Mouse (Mus musculus): ENCODE measurements around the gene Efcc1.
A peak's percentile ranks its signal among the peaks of the same experiment; 100 is the strongest.

Gene Efcc1

DNA sequence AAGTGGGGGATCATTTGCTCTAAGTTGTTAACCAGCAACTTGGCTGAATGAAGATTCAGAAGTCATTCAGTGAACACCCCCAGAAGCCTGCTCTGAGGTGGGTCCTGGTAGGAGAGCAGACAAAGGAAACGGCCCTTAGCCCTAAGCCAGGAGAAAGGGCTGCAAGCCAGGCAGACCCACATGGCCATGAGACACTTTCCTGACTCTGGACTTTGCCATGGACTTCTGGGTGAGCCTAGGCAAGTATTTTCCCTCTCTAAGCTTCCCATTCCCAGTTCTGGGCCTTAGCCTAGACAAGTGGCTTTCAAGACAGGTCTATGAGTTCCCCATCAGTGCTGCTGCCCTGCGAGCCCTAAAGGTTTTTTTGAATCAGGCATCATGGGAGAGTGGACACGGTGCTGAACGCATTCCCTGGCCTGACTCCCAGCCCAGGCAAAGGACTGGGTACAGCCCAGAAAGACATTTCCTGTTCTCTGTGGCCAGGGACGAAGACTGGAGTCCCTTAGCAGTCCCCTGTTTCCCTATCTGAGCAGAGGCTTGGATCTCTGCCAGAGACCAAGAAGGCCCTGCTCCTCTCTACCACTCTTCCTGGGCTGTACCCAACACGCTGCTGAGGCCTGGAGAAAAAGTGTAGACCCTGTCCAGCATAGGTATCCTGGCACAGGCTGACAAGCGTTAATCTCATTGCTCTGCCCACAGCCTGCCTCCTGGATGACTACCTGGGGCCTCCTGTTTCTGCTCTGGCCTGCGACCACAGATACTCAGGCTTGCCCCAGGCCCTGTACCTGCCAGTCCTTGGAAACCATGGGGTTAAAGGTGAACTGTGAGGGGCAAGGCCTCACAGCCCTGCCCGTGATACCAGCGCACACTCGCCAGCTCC, 47.9 kb downstream of the Efcc1 start:
- DNase-seq (ENCODE audit: inconsistent age in 2 of 2, low spot score in 1 of 2): no peak

DNA sequence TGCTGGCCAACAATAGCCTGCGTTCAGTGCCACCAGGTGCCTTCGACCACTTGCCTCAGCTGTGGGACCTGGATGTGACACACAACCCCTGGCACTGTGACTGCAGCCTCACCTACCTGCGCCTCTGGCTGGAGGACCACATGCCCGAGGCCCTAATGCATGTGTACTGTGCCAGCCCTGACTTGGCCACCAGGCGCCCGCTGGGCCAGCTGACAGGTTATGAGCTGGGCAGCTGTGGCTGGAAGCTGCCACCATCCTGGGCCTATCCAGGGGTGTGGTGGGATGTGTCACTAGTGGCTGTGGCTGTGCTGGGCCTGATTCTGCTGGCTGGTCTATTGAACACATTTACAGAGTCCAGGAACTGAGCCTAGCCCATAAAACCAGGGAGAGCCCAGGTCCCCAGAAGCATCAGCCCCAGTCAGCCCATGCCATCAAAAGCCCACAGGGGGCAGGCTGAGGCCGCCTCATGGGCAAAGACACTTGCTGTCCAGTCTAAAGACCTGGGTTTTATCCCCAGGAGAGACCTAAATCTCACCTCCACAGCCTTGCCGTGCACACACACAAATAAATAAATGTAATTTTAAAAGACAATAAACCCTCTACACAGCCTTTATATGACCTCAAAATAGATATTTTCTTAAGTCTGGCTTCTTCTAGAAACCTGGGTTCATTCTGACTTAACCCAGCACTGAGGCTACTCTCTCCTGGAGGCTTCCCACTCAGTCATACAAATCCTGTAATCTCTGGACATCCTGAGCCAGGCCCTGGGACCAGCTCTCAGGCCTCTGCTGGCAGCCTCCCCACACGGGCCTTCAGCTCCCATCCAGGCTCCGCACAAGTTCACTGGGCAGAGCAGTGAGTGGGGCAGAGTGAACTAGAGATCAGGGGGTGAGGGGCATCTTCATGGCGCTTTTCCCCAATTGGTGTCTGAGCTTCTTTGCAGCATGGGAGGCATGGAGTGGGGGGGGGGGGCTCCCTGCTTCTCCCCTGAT, 48.8 kb downstream of the Efcc1 start:
- DNase-seq (ENCODE audit: inconsistent age in 2 of 2, low spot score in 1 of 2): peak in 1 of 2 experiments; percentile 42

DNA sequence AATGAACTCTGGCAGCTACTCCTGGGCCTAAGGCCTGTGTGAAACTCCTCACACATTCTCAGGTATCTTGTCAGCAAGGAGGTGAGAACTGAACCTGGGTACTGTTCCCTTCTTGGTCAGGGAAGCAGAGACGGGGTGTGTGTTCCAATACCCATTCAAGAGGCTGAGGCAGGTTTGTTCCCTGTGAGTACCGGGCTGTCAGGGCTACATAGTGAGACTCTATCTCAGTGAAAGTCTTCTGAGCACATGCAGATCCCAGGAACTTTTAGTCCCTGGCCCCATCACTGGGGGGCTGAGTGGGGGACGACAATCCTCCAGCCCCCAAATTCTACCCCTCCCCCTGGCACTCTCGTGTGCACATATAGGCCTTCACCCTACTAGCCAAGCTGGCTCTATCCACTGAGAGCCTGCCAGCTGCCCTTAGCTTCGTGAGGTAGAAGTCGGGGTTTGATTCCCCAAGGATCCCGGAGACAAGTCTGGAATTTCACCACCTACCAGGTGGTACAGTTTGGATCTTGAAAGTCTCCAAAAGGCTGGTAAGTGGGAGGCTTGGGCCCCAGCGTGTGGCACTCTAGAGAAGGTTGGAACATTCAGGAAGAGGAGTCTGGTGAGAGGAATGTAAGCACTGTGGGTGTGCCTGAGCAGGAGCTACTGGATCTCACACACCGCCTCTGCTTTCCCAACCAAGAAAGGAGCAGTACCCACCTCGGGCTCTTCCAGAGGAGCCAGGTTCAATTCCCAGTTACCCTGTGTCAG, 50.1 kb downstream of the Efcc1 start:
- DNase-seq (ENCODE audit: inconsistent age in 2 of 2, low spot score in 1 of 2): no peak

DNA sequence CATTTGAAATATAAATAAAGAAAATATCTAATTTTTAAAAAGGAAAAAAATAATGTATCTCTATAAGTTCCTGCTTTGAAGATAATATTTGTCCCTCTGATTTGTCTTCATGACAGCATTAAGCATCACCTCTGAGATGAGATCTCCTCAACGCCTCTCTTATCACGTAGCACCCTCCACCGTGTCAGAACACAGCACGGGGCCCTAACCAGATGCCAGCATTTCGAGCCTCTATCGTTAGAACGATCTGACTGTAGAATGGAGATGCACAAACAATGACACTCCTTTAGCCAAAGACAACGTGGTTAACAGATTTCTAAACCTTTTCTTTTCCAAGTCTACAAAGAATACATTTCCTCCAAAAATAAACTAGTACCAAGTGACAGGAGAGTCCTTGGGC, 53.4 kb downstream of the Efcc1 start:
- no peak for DNase-seq (ENCODE audit: inconsistent age in 2 of 2, low spot score in 1 of 2)

DNA sequence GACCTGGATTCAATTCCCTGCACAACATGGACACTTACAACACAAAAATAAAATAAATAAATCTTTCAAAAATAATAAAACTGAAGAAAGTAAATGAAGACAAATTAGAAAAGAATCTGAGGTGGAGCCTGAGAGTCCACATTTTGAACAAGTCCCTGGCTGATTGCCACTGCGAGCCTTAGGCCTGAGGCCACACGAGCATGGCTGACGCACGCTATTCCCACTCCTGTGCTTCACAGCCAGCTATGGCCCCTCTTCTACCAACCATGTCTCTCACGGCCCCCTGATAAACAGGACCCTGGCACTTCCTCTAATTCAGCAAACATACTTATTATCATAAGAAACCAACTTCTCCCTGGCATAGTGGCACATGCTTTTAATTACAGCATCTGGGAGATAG, 56.0 kb downstream of the Efcc1 start:
- DNase-seq (ENCODE audit: inconsistent age in 2 of 2, low spot score in 1 of 2): no peak

DNA sequence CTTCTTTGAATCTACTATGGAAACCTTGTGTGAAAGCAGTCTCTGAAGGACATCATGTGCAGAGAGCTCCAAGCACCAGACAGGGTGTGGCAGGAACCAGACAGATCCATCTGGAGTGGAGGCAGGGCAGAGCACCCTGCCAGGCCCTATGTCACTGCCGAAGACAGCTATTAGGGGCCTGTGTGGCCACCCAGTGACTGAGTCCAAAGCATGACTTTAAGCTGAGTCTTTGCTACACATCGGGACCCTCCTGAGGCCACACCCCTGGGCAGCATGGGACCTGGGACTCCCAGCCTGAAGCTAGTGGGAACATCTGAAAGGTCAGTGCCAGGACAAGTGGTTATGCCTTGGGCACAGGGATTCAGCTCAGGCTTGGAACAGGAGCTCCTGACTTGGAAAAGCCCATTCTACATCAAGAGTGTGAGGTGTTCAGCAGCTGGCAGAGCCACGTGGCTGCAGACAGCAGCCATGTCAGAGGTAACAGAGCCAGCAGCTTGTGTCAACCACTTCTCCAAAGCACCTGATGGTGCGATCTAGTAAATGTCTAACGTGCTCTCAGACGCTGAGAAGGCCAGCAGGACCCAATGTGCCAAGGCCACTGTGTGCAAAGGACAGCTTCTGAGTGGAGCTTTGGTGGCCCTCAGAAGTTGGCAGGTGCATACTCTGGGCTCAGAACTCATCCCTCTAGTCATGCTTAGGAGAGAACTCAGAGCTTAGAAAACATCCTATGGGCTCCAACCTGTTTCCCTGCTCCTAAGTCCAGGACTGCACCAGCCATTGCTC, 56.6 kb downstream of the Efcc1 start:
- DNase-seq (ENCODE audit: inconsistent age in 2 of 2, low spot score in 1 of 2): no peak

DNA sequence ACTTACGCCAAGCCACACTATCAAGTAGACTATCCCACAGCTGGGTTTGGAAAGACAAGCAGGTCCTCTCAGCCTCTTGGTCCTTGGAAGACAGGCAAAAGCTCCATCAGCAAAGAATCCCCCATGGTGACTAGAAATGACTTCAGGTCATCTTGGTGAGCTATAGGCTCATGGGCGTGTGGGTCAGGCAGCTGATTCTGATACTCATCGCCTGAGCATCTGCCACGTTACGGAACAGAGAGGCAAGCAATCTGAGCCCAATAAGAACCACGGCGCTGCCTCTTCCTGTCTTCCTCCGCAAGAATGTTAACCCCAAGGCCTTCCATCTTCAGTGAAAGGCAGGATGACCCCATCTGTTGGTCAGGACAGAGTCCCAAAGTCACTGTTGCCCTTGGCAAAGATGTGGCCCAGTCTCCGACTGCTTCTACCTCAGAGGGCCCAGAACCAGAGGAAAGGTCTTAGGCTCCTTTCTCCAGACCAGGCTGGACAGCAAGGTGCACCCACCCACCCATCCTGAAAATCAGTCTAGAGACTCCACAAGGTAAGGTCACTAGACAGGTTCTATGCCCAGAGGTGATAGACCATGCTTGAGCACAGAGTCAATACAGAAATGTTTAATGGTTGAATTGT, 57.7 kb downstream of the Efcc1 start:
- peak in 1 of 2 experiments; percentile 20 for DNase-seq (ENCODE audit: inconsistent age in 2 of 2, low spot score in 1 of 2)

DNA sequence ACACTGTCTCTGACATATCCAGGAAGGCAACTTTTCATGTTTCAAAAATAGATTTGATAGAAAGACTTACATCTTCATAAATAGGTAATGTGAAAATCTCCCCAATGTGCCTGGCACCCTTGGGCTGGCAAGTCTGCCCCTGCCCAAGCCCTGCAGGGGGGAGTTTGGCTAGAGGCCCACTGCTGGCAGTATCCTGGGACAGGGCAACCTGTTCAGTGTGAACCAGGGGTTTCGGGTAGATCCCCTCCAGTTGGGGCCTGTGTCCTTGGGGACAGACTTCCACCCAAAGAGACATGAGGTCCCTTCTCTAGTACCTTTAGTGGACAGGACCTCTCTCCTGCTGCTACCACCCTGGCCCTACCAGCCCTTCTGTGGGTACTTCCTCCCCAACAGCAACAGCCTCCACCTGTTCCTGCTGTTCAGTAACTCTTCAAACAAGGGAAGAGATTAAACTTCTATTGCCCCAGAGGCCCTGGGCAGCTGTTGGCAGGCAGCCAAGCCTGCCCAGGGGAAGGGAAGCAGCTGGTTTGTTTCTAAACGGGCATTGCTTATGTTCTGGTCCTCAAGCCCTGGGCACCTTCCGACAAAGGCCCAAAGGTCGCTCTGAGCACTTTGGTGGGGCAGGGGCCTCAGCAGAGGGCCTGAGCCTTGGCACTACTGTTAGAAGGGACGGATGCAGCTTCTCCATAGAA, 58.4 kb downstream of the Efcc1 start:
- peak; percentile 41 to 81 for DNase-seq (ENCODE audit: inconsistent age in 2 of 2, low spot score in 1 of 2)

DNA sequence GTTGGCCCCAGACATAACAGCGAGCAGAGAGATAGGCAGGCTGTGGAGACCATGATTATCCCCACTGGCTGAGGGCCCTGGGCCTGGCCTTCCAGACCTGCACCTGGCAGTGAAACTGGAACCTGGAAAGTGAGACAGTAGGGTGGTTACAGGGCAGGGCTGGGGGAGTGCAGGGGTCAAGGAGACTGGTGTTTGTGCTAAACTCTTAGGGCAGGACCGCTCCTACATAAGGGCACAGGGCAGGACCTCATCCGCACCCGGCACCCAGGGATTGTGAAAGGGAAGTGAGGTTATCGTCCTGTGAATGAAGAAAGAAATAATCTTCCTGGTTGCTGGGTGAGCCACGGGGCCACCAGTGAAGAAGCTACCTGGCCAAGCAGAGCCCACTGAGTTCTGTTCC, 59.1 kb downstream of the Efcc1 start:
- no peak for DNase-seq (ENCODE audit: inconsistent age in 2 of 2, low spot score in 1 of 2)

DNA sequence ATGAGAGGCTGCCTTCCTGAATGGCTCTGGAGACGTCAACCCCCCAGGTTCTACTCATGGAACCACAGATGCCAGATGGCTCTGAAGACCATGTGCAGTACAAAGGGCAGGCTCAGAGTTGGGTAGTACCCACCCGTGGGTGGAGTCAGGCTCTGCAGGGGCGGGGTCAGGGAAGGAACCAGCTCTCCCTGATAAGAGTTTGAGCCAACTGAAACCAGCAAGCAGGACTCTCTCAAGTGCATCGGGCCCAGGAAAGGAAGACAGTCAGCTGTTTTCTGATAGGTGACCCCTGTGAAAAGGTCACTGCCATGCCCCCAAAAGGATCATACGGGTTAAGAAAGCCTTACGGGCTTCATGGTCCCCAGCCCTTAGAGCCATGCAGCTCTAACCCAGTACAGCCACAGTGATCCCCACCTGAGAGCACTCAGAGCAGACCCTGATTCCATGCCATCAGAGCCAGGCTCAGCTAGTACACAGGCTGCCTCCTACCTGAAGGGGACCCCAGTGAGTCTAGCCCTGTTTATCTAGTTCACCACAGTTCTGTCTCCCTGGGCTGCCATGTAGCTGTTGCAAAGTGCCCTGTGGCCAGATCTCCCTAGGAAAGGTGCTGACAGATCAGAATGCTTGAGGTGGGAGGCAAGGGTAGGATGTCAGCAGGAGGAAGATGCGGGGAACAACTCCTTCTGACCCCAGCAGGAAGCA, 60.3 kb downstream of the Efcc1 start:
- peak in 1 of 2 experiments; percentile 35 for DNase-seq (ENCODE audit: inconsistent age in 2 of 2, low spot score in 1 of 2)

DNA sequence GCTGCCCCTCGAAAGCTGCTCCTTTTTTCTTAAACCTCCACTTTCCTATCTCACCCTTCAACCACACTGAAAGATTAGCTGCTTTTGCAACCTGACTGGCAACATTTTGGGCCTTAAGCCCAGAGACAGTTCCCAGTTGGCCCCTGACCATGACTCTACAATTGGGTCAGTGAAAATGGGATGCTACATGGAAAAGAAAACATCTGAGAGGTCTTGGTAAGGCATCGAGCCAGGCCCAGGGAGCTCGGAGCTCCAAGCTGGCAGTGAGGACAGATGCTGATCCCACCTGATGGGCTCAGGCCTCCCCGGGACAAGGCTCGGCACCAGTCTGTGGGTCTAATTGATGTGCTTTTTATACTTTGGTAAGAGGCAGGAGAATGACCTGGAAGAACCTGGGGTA, 61.2 kb downstream of the Efcc1 start:
- DNase-seq (ENCODE audit: inconsistent age in 2 of 2, low spot score in 1 of 2): peak in 1 of 2 experiments; percentile 40

DNA sequence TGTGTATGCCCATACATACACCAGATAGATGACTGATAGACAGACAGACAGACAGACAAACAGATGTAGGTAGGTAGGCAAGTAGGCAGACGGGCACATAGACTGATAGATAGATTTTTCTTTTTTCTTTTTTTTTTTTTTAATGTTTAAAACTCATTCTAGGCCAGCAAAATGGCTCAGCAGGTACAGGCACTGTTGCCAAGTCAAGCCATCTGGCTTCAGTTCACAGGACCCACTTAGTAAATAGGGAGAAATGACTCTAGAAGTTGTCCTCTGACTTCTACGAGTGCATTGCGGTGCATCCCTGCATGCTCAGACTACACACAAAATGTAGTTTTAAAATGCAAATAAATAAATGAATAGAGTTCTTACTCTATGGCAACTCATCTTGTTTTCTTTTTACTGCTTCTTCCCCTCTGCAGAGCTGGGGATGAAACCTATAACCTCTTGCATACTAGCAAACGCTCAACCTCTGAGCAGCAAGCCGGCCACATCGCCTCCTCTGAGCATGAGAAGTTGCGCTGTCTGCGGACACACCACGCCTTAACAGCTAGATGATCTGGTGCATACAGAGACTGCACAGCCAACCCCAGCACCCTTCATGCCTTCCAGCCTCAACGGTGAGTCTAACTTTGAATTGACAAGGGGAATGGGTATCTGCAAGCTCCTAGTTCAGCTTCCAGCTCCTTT, 63.3 kb downstream of the Efcc1 start:
- no peak for DNase-seq (ENCODE audit: inconsistent age in 2 of 2, low spot score in 1 of 2)

DNA sequence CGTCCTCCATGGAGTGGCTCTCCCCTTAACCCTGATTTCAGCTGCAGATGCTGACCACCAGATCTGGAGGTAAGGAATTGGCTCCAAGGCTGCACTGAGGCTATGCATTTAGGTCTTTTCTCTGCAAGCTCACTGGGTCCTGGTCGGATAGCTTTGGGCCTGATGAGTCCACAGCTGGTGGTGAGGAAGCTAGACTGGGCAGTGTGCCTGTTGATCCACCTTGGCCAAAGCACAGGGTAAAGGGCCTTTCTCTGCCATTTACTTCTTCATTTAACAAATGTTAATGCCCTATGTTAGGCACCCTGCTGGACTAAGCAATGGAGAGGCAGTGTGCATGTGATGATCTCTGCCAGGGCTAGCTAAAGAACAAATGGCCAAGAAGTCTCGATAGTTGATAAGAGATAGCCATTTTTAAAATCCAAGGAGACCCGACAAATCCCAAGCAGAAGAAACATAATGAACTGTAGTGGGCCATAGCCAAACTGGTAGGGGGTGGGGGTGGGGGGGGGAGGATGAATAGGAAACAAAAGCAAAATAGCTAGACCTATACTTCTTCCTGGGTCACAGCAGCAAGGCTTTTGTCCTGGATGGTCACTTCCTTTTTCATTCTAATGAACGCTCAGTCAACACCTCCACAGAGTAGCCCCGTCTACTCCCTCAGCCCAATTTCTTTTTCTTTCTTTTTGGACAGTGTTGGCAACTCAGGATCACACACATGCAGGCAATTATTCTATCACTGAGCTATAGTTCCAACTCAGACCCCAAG, 64.9 kb downstream of the Efcc1 start:
- DNase-seq (ENCODE audit: inconsistent age in 2 of 2, low spot score in 1 of 2): peak in 1 of 2 experiments; percentile 23

DNA sequence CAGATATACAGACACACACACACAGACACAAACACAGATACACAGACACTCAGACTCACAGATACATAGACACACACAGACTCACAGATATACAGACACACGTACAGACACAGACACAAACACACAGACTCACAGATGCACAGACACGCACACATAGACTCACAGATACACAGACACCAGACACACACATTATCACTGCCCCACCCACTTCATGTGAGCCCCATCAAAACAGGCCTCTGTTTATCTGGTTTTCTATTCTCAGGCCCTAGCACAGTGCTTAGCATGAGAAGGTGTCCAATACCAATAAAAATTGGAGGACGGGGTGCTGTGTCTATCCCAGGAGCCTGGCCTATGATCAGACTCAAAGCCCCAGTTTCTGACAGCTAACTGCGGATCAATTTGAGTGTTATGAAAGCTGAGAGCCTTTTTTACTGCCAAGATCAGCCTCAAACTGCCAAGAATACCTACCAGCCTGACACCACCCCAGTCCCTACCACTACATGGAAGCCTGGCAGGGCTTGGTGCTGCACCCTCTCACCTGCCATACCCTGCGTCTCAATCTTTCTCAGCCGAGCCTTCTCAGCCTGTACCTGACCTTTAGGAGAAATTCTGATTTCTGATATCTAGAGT, 65.7 kb downstream of the Efcc1 start:
- peak in 1 of 2 experiments; percentile 22 for DNase-seq (ENCODE audit: inconsistent age in 2 of 2, low spot score in 1 of 2)

DNA sequence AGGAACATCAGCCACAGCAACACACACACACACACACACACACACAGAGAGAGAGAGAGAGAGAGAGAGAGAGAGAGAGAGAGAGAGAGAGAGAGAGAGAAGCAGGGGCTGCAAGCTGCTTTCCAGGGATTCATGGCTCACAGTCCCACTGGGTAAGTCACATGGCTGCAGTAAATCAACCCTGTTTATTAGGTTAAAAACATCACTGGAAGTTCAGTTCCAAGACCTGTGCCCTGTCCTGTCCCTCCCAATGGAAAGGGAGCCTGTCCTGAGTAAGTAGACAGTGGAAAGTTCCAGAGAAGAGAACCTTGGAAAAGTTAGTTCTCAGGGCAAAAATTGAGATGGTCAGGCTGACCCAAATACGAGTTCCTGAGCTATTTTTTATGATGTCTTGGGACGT, 66.7 kb downstream of the Efcc1 start:
- DNase-seq (ENCODE audit: inconsistent age in 2 of 2, low spot score in 1 of 2): peak; percentile 38 to 82

DNA sequence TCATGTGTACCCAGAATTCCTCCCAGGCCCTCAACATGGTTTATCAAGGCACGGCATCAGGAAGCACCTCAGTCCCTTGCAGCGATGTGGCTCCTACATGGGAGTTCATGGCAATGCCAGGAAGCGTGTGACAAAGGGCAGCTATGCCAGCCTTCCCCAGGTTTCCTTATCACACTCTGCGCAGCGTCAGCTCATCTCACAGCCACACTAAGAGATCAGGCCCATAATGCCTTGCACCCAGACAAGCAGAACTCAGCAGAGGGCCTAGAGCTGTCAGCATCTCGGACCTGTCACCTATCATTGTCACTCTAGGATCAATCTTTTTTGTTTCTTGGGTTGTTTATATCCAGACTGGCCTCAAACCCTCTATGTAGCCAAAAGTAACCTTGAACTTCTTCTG, 68.9 kb downstream of the Efcc1 start:
- DNase-seq (ENCODE audit: inconsistent age in 2 of 2, low spot score in 1 of 2): no peak

DNA sequence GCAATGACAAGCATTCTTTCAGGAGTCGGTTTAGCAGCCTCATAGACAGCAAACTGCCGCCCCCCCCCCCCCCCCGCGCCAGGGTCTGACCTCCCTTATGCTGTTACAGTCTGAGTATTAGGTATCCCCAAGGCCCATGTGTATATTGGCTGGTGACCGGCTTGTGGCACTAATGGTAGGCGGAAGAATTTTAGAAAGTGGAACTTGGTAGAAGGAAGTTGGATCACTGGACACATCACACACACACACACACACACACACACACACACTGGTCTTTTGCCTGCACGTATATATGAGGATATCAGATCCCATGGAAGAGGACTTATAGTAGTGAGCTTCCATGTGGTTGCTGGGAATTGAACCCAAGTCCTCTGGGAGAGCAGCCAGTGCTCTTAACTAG, 71.8 kb downstream of the Efcc1 start:
- no peak for DNase-seq (ENCODE audit: inconsistent age in 2 of 2, low spot score in 1 of 2)
